8 mouse cellular contexts compared by ENCODE assay signal in the genomic region with DNA sequence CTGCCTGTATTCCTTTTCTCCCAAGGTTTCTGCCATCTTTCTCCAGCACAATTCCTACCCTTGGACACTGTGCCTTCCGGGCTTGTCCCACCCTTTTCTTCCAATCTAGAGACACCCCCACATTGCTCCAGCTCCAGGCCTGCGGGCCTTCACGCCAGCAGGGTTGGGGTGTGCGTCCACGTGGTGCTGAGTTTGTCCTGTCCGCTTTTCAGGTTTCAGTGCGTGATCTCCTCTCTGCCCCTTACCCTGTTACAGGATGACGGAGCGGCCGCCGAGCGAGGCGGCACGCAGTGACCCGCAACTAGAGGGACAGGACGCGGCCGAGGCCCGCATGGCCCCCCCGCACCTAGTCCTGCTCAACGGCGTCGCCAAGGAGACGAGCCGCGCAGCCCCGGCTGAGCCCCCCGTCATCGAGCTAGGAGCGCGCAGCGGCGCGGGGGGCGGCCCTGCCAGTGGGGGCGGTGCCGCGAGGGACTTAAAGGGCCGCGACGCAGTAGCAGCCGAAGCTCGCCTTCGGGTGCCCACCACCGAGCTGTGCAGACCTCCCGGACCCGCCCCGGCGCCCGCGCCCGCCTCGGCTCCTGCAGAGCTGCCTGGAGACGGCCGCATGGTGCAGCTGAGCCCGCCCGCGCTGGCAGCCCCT. TPM values are rescaled to one million over a fixed set of nuclear protein-coding genes. Genes with fewer than 3 reads are reported as not detected.
DNase-seq lines count a peak whose midpoint lies in the region; ATAC-seq and TF ChIP-seq lines count a peak whose summit lies in the region.

No protein-coding gene starts in this region.

- no peaks in the 10 kb centered on the region for H3K9me3 ChIP-seq in ES-Bruce4 (replicated peaks; ENCODE audit: control insufficient read depth, insufficient read depth, low read length, poor library complexity, severe bottlenecking)
- H3K9me3 ChIP-seq in embryonic facial prominence, embryonic 11.5 days (replicated peaks; ENCODE audit: control insufficient read depth, low read length) = no peaks in the 10 kb centered on the region
- H3K9me3 ChIP-seq in hindbrain, embryonic 11.5 days (ENCODE audit: control insufficient read depth, low read length) = no peaks in the 10 kb centered on the region
- no peaks in the 10 kb centered on the region for H3K9me3 ChIP-seq in liver, embryonic 15.5 days (replicated peaks)
- H3K9me3 ChIP-seq in neural tube, embryonic 13.5 days = no peaks in the 10 kb centered on the region

- no peaks in the 10 kb centered on the region for H3K4me1 ChIP-seq in ES-Bruce4 (ENCODE audit: control insufficient read depth, insufficient read depth, low read length)
- peaks cover 3% of the 10 kb centered on the region for H3K4me1 ChIP-seq in embryonic facial prominence, embryonic 11.5 days (ENCODE audit: control insufficient read depth, insufficient read depth, low read length)
- H3K4me1 ChIP-seq in hindbrain, embryonic 11.5 days (replicated peaks; ENCODE audit: control insufficient read depth, insufficient read depth, low read length) = peaks cover 9% of the 10 kb centered on the region; the same call in 1 of the 2 replicates
- peaks cover 54% of the 10 kb centered on the region for H3K4me1 ChIP-seq in liver, embryonic 15.5 days (replicated peaks)
- peaks cover 16% of the 10 kb centered on the region for H3K4me1 ChIP-seq in neural tube, embryonic 13.5 days (replicated peaks)

- DNase-seq in heart, adult 11 months = peak; percentile 95
- DNase-seq in heart, adult 9 months (ENCODE audit: low spot score in 2 of 2) = no peak
- peak; percentile 61 for DNase-seq in embryonic facial prominence, embryonic 11.5 days (ENCODE audit: low spot score)
- DNase-seq in hindbrain, embryonic 11.5 days (ENCODE audit: low spot score) = peak; percentile 71
- DNase-seq in urinary bladder, postnatal 25 days (ENCODE audit: low spot score) = no peak

- no peaks in the 10 kb centered on the region for H3K36me3 ChIP-seq in ES-Bruce4 (ENCODE audit: control insufficient read depth, insufficient read depth, low read length, poor library complexity, severe bottlenecking)
- no peaks in the 10 kb centered on the region for H3K36me3 ChIP-seq in embryonic facial prominence, embryonic 11.5 days (replicated peaks; ENCODE audit: control insufficient read depth, insufficient read depth, low read depth, low read length)
- no peaks in the 10 kb centered on the region for H3K36me3 ChIP-seq in hindbrain, embryonic 11.5 days (ENCODE audit: control insufficient read depth, insufficient read depth, low read length)
- H3K36me3 ChIP-seq in liver, embryonic 15.5 days (replicated peaks) = peaks cover 69% of the 10 kb centered on the region
- no peaks in the 10 kb centered on the region for H3K36me3 ChIP-seq in neural tube, embryonic 13.5 days

- ATAC-seq in embryonic facial prominence, embryonic 11.5 days (replicated peaks; ENCODE audit: insufficient number of reproducible peaks, low FRiP score, low TSS enrichment, low read depth) = peak; percentile 79
- ATAC-seq in hindbrain, embryonic 11.5 days (ENCODE audit: low FRiP score) = peak; percentile 87
- peak; percentile 29 for ATAC-seq in liver, embryonic 15.5 days (ENCODE audit: insufficient read depth)
- ATAC-seq in neural tube, embryonic 13.5 days (ENCODE audit: low read depth) = peak; percentile 85

- peak overlapping the region; percentile 96 for H3K4me2 ChIP-seq in embryonic facial prominence, embryonic 11.5 days (ENCODE audit: low read depth, low read length)
- peak overlapping the region; percentile 96 for H3K4me2 ChIP-seq in hindbrain, embryonic 11.5 days (replicated peaks; ENCODE audit: low read depth, low read length)
- H3K4me2 ChIP-seq in liver, embryonic 15.5 days = peak overlapping the region; percentile 96
- peak overlapping the region; percentile 92 for H3K4me2 ChIP-seq in neural tube, embryonic 13.5 days

- TF ChIP-seq CTCF in ES-Bruce4 (IDR thresholded peaks at IDR 0.05; ENCODE audit: low read depth, low read length) = no peak

- TF ChIP-seq EP300 in ES-Bruce4 (IDR thresholded peaks at IDR 0.05; ENCODE audit: insufficient read depth, low read depth, low read length) = no peak

- H3K4me3 ChIP-seq in ES-Bruce4 (ENCODE audit: low read depth, low read length) = peak overlapping the region; percentile 30
- peak overlapping the region; percentile 45 for H3K4me3 ChIP-seq in embryonic facial prominence, embryonic 11.5 days (ENCODE audit: low read depth, low read length)
- peak overlapping the region; percentile 47 for H3K4me3 ChIP-seq in hindbrain, embryonic 11.5 days (ENCODE audit: low read depth, low read length)
- H3K4me3 ChIP-seq in liver, embryonic 15.5 days (replicated peaks) = peak overlapping the region; percentile 79
- peak overlapping the region; percentile 46 for H3K4me3 ChIP-seq in neural tube, embryonic 13.5 days

- H3K27ac ChIP-seq in ES-Bruce4 (ENCODE audit: insufficient read depth, low read length) = no peak overlapping the region
- no peak overlapping the region for H3K27ac ChIP-seq in embryonic facial prominence, embryonic 11.5 days (replicated peaks; ENCODE audit: low read depth, low read length)
- no peak overlapping the region for H3K27ac ChIP-seq in hindbrain, embryonic 11.5 days (ENCODE audit: low read depth, low read length)
- H3K27ac ChIP-seq in liver, embryonic 15.5 days (replicated peaks) = peak overlapping the region; percentile 74
- no peak overlapping the region for H3K27ac ChIP-seq in neural tube, embryonic 13.5 days (replicated peaks)

- H3K9ac ChIP-seq in ES-Bruce4 (ENCODE audit: low read depth, poor library complexity, severe bottlenecking) = peak overlapping the region; percentile 41; the same call in 1 of the 2 replicates
- peak overlapping the region; percentile 34; the same call in 1 of the 2 replicates for H3K9ac ChIP-seq in embryonic facial prominence, embryonic 11.5 days (replicated peaks; ENCODE audit: low read length)
- H3K9ac ChIP-seq in hindbrain, embryonic 11.5 days (ENCODE audit: low read depth, low read length) = peak overlapping the region; percentile 38; the same call in 1 of the 2 replicates
- peak overlapping the region; percentile 71 for H3K9ac ChIP-seq in liver, embryonic 15.5 days
- H3K9ac ChIP-seq in neural tube, embryonic 13.5 days = peak overlapping the region; percentile 65

- WGBS in embryonic facial prominence, embryonic 11.5 days = under 1% methylated on average over 50 of the region's 58 CpGs
- under 1% methylated on average over 52 of the region's 58 CpGs for WGBS in hindbrain, embryonic 11.5 days
- WGBS in liver, embryonic 15.5 days (ENCODE audit: insufficient replicate concordance) = under 1% methylated on average over 57 of the region's 58 CpGs
- under 1% methylated on average over 55 of the region's 58 CpGs for WGBS in neural tube, embryonic 13.5 days

- TF ChIP-seq POLR2A in ES-Bruce4 (IDR thresholded peaks at IDR 0.05; ENCODE audit: insufficient read depth, low read length) = no peak

- H3K27me3 ChIP-seq in ES-Bruce4 (ENCODE audit: control insufficient read depth, insufficient read depth, low read length, poor library complexity, severe bottlenecking) = peaks cover 14% of the 10 kb centered on the region
- peaks cover 72% of the 10 kb centered on the region for H3K27me3 ChIP-seq in embryonic facial prominence, embryonic 11.5 days (ENCODE audit: control insufficient read depth, insufficient read depth, low read length)
- peaks cover 80% of the 10 kb centered on the region for H3K27me3 ChIP-seq in hindbrain, embryonic 11.5 days (ENCODE audit: control insufficient read depth, insufficient read depth, low read length)
- peaks cover 60% of the 10 kb centered on the region for H3K27me3 ChIP-seq in liver, embryonic 15.5 days
- H3K27me3 ChIP-seq in neural tube, embryonic 13.5 days = peaks cover 100% of the 10 kb centered on the region

RNA-seq across cellular contexts. Expression of a gene that starts 6.8 kb away (rescaled TPM):
- 0.37 and 0.61 TPM in 2 replicates for polyA plus RNA-seq in ES-Bruce4 (2011; ENCODE audit: insufficient read depth, insufficient read length, low read depth, missing spikeins)
- polyA plus RNA-seq in embryonic facial prominence, embryonic 11.5 days (2014; fragmentation: Nextera tagmentation; extraction: Ambion mirVana) = 4.8 and 5.3 TPM in 2 replicates
- 8.6 and 10.3 TPM in 2 replicates for polyA plus RNA-seq in hindbrain, embryonic 11.5 days (2014; fragmentation: Nextera tagmentation; extraction: Ambion mirVana)
- 26.5 and 31.0 TPM in 2 replicates for polyA plus RNA-seq in liver, embryonic 15.5 days (2015; fragmentation: Nextera tagmentation; extraction: Ambion mirVana)
- polyA plus RNA-seq in neural tube, embryonic 13.5 days (2015; fragmentation: Nextera tagmentation; extraction: Ambion mirVana) = 1.9 and 2.0 TPM in 2 replicates

RNA-seq across cellular contexts. Expression of a gene that starts 25.5 kb away (rescaled TPM):
- polyA plus RNA-seq in ES-Bruce4 (2011; ENCODE audit: insufficient read depth, insufficient read length, low read depth, missing spikeins) = 3.4 and 4.7 TPM in 2 replicates
- 11.3 and 13.1 TPM in 2 replicates for polyA plus RNA-seq in embryonic facial prominence, embryonic 11.5 days (2014; fragmentation: Nextera tagmentation; extraction: Ambion mirVana)
- polyA plus RNA-seq in hindbrain, embryonic 11.5 days (2014; fragmentation: Nextera tagmentation; extraction: Ambion mirVana) = 12.8 and 16.0 TPM in 2 replicates
- 25.4 and 25.5 TPM in 2 replicates for polyA plus RNA-seq in liver, embryonic 15.5 days (2015; fragmentation: Nextera tagmentation; extraction: Ambion mirVana)
- 5.7 and 5.8 TPM in 2 replicates for polyA plus RNA-seq in neural tube, embryonic 13.5 days (2015; fragmentation: Nextera tagmentation; extraction: Ambion mirVana)

Comparison
In these comparisons a context has a peak if more than half of its experiments do, and no peak if none do; other contexts are left out.
1. DNase-seq: peak in heart, adult 11 months (single experiment), embryonic facial prominence, embryonic 11.5 days (single experiment) and hindbrain, embryonic 11.5 days (single experiment); none in heart, adult 9 months (0 of 2) and urinary bladder, postnatal 25 days (single experiment).
2. ATAC-seq: peak in every context shown above with its lines; median percentile 87 in hindbrain, embryonic 11.5 days; 85 in neural tube, embryonic 13.5 days; 79 in embryonic facial prominence, embryonic 11.5 days; 29 in liver, embryonic 15.5 days.
3. Peak in every context shown above with its lines, with median percentiles within 50 percentile points of each other: H3K4me3 ChIP-seq, H3K9ac ChIP-seq and H3K4me2 ChIP-seq.